Mouse (Mus musculus) left cerebral cortex, adult 11 months (tissue): ENCODE measurements around the gene Cacna1i.

Source experiments
- DNase-seq: peaks from one replicate; pipeline ENCODE4 v3.0.0; 2022; ENCODE audit warnings: low spot score

The Cacna1i gene

GRCm38 (mm10) chr15:80334766-80335165 is 47.7 kb downstream of the Cacna1i start:
- DNase-seq, result peak; percentile 43

- DNase-seq, result no peak
Measured at GRCm38 (mm10) chr15:80335196-80335595, 48.2 kb downstream of the Cacna1i start.

- DNase-seq, result no peak
Measured at GRCm38 (mm10) chr15:80340348-80340747, 53.3 kb downstream of the Cacna1i start.

- DNase-seq, result no peak
Measured at GRCm38 (mm10) chr15:80342394-80342793, 55.4 kb downstream of the Cacna1i start.

GRCm38 (mm10) chr15:80343031-80343430 is 56.0 kb downstream of the Cacna1i start:
- DNase-seq, result no peak

- no peak for DNase-seq
Measured at GRCm38 (mm10) chr15:80343731-80344130, 56.7 kb downstream of the Cacna1i start.

- no peak for DNase-seq
Measured at GRCm38 (mm10) chr15:80346510-80346909, 59.5 kb downstream of the Cacna1i start.

- DNase-seq, result no peak
Measured at GRCm38 (mm10) chr15:80350431-80350830, 63.4 kb downstream of the Cacna1i start.

- no peak for DNase-seq
Measured at GRCm38 (mm10) chr15:80358798-80359197, 71.8 kb downstream of the Cacna1i start.

GRCm38 (mm10) chr15:80361780-80362508 is 74.9 kb downstream of the Cacna1i start:
- no peak for DNase-seq

GRCm38 (mm10) chr15:80362509-80363172 is 75.6 kb downstream of the Cacna1i start:
- no peak for DNase-seq

GRCm38 (mm10) chr15:80363821-80364715 is 77.0 kb downstream of the Cacna1i start:
- peak; percentile 40 for DNase-seq

- DNase-seq, result no peak
Measured at GRCm38 (mm10) chr15:80366899-80367298, 79.9 kb downstream of the Cacna1i start.

GRCm38 (mm10) chr15:80373219-80373964 is 86.4 kb downstream of the Cacna1i start:
- DNase-seq, result no peak

- no peak for DNase-seq
Measured at GRCm38 (mm10) chr15:80374854-80375253, 87.8 kb downstream of the Cacna1i start.

- no peak for DNase-seq
Measured at GRCm38 (mm10) chr15:80387185-80387584, 100.1 kb downstream of the Cacna1i start.

- DNase-seq, result no peak
Measured at GRCm38 (mm10) chr15:80391791-80392190, 104.8 kb downstream of the Cacna1i start.

- no peak for DNase-seq
Measured at GRCm38 (mm10) chr15:80395035-80395434, 108.0 kb downstream of the Cacna1i start.

GRCm38 (mm10) chr15:80399451-80399850 is 112.4 kb downstream of the Cacna1i start:
- DNase-seq, result no peak

GRCm38 (mm10) chr15:80401387-80401898 is 114.4 kb downstream of the Cacna1i start:
- no peak for DNase-seq

- DNase-seq, result no peak
Measured at GRCm38 (mm10) chr15:80401980-80402379, 114.9 kb downstream of the Cacna1i start.

GRCm38 (mm10) chr15:80407873-80408272 is 120.8 kb downstream of the Cacna1i start:
- DNase-seq, result no peak
